Mouse (Mus musculus) embryonic facial prominence, embryonic 14.5 days (tissue): Measurements from ENCODE around the gene Map4k4. TPM values are rescaled to one million over a fixed set of nuclear protein-coding genes. Genes with fewer than 3 reads are reported as not detected.

Source experiments
- ATAC-seq: fragments of 200-750 bp; cut with Nextera tagmentation; 2 replicates; pipeline ENCODE4 v1.8.0; 2017; ENCODE audit warnings: low read depth, moderate number of reproducible peaks, moderate TSS enrichment
- DNase-seq: peaks from one replicate; pipeline ENCODE4 v3.0.0-alpha.2; 2015; ENCODE audit warnings: low spot score
- H3K27ac ChIP-seq: fragments of 300-500 bp; sonication (generic); replicated peaks from 2 replicates; pipeline ENCODE4 v1.5.1; 2014; ENCODE audit warnings: low read depth, mild to moderate bottlenecking, low read length, moderate library complexity
- H3K27me3 ChIP-seq: fragments of 300-500 bp; sonication (generic); replicated peaks from 2 replicates; pipeline ENCODE4 v1.6.1; 2014; ENCODE audit warnings: low read length; ENCODE audit not compliant: control insufficient read depth, insufficient read depth
- H3K36me3 ChIP-seq: fragments of 300-500 bp; sonication (generic); 2 replicates; pipeline ENCODE4 v1.6.1; 2014; ENCODE audit warnings: low read length, mixed read lengths; ENCODE audit not compliant: control insufficient read depth, insufficient read depth
- H3K4me1 ChIP-seq: fragments of 300-500 bp; sonication (generic); 2 replicates; pipeline ENCODE4 v1.6.1; 2014; ENCODE audit warnings: antibody characterized with exemption, low read length; ENCODE audit not compliant: control insufficient read depth, insufficient read depth
- H3K4me2 ChIP-seq: fragments of 300-500 bp; sonication (generic); 2 replicates; pipeline ENCODE4 v1.6.1; 2014; ENCODE audit warnings: low read depth, mild to moderate bottlenecking, low read length, moderate library complexity, mixed read lengths
- H3K4me3 ChIP-seq: fragments of 300-500 bp; sonication (generic); 2 replicates; pipeline ENCODE4 v1.5.1; 2014; ENCODE audit warnings: low read depth, mild to moderate bottlenecking, low read length
- H3K9ac ChIP-seq: fragments of 300-500 bp; sonication (generic); 2 replicates; pipeline ENCODE4 v1.6.1; 2014; ENCODE audit warnings: low read depth, mild to moderate bottlenecking, low read length, moderate library complexity, mixed read lengths
- H3K9me3 ChIP-seq: fragments of 300-500 bp; sonication (generic); 2 replicates; pipeline ENCODE4 v1.6.1; 2016; ENCODE audit warnings: low read length; ENCODE audit not compliant: control insufficient read depth
- WGBS: fragments of 180-500 bp; shearing (Covaris S2); extraction: QIAGEN DNeasy Blood & Tissue Kit; methylation state at CpG from one replicate; pipeline ENCODE4 v1.1.7; 2014; 5-methylcytosine and 5-hydroxymethylcytosine counted together
- polyA plus RNA-seq: library from polyadenylated mRNA; unstranded; fragments of >200 nt; fragmentation: Nextera tagmentation; extraction: Ambion mirVana; gene quantifications from 2 replicates; pipeline ENCODE4 v1.2.1, GENCODE M21; 2014

Gene Map4k4
- polyA plus RNA-seq, 1 experiment from 2014 or later: 27.8 TPM

DNA sequence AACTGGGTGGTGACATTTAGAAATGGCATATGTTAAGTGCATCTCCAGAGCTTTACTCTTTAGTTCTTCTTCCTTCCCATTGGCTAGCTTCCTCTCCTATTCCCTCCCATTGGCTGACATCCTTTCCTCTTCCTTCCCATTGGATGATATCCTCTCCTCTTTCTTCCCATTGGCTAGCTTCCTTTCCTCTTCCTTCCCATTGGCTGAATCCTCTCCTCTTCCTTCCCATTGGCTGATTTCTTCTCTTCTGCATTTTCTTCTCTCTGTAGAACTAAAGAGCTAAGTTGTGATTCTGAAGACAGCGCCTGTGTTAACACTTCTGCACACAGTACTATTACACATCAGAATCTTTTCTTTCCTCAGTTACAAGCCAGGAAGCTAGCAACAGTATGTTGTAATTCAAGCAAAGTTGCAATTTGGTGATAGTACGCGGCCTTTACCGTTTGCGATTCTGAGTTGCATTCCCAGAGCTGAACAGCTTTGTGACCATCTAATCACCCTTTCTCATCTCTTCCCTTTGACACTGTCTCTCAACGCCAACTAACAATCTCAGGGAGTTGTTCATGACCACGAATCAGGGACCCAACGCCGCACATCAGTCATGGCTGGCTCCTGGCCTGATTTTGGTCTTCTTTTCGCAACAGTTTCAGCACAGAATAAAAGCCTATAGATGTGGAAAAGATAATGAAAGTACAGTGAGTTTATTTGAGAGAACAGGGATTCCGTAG lies 7.4 kb upstream of the Map4k4 start:
- Histone ChIP-seq H3K4me3 (no peak overlapping the region), H3K9me3 (no peaks in the 10 kb centered on the region), H3K4me1 (no peaks in the 10 kb centered on the region), H3K36me3 (no peaks in the 10 kb centered on the region), H3K4me2 (no peak overlapping the region), H3K27ac (no peak overlapping the region), H3K27me3 (no peaks in the 10 kb centered on the region), H3K9ac (no peak overlapping the region)
- ATAC-seq (no peak), DNase-seq (no peak)
- WGBS: 92% methylated on average over 11 of the region's 11 CpGs

DNA sequence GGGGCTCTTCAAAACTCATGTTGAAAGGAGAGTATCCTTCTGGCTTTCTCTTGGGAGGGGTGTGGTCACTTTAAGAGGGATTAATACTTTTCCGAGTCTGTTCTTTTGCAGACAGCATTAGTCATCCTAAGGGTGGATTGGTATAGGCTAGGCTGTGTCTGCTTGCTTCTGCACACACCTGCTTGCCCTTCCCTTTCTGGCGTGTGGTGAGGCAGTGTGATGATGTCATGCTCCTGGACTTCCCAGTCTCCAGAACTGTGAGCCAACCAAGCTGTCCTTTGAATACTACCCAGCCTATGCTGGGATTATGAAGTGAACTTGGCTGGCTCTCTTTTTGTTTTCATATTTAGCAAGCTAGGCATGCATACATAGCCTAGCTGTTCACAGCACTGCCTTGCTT lies 5.6 kb upstream of the Map4k4 start:
- H3K9ac ChIP-seq: no peak overlapping the region
- H3K4me1 ChIP-seq: peaks cover 5% of the 10 kb centered on the region; the same call in 1 of the 2 replicates
- no peak overlapping the region for H3K4me3 ChIP-seq
- ATAC-seq (peak; percentile 69), DNase-seq (no peak)
- H3K9me3 ChIP-seq: no peaks in the 10 kb centered on the region
- no peaks in the 10 kb centered on the region for H3K27me3 ChIP-seq
- H3K36me3 ChIP-seq: no peaks in the 10 kb centered on the region
- H3K27ac ChIP-seq: no peak overlapping the region
- no peak overlapping the region for H3K4me2 ChIP-seq
- WGBS: 28% methylated on average over 2 of the region's 2 CpGs

- Histone ChIP-seq H3K27ac (no peak overlapping the region), H3K36me3 (no peaks in the 10 kb centered on the region), H3K4me3 (no peak overlapping the region), H3K27me3 (no peaks in the 10 kb centered on the region), H3K9ac (no peak overlapping the region), H3K4me2 (no peak overlapping the region), H3K9me3 (no peaks in the 10 kb centered on the region), H3K4me1 (peaks cover 7% of the 10 kb centered on the region; the same call in 1 of the 2 replicates)
- WGBS: 50% methylated on average over 2 of the region's 2 CpGs
- ATAC-seq: no peak
- no peak for DNase-seq
These were observed 5.2 kb upstream of the Map4k4 start for GRCm38 (mm10) chr1:39895506-39895905.

- Histone ChIP-seq H3K27ac (no peak overlapping the region), H3K27me3 (no peaks in the 10 kb centered on the region), H3K4me3 (no peak overlapping the region), H3K4me2 (no peak overlapping the region), H3K4me1 (peaks cover 7% of the 10 kb centered on the region; the same call in 1 of the 2 replicates), H3K9me3 (no peaks in the 10 kb centered on the region), H3K36me3 (no peaks in the 10 kb centered on the region), H3K9ac (no peak overlapping the region)
- WGBS: 40% methylated on average over 2 of the region's 2 CpGs
- no peak for ATAC-seq
- peak; percentile 52 for DNase-seq
These were observed 4.1 kb upstream of the Map4k4 start for GRCm38 (mm10) chr1:39896581-39896980.

- 74% methylated on average over 4 of the region's 4 CpGs for WGBS
- Histone ChIP-seq H3K9ac (no peak overlapping the region), H3K27ac (no peak overlapping the region), H3K4me3 (no peak overlapping the region), H3K4me1 (peaks cover 15% of the 10 kb centered on the region), H3K9me3 (no peaks in the 10 kb centered on the region), H3K4me2 (no peak overlapping the region), H3K36me3 (peaks cover 2% of the 10 kb centered on the region; the same call in 1 of the 2 replicates), H3K27me3 (no peaks in the 10 kb centered on the region)
- no peak for DNase-seq
- no peak for ATAC-seq
These were observed 2.0 kb upstream of the Map4k4 start for GRCm38 (mm10) chr1:39898686-39899085.

GRCm38 (mm10) chr1:39901063-39901811 lies 524 bp downstream of the Map4k4 start:
- 2% methylated on average over 24 of the region's 75 CpGs for WGBS
- peak; percentile 30 for ATAC-seq

GRCm38 (mm10) chr1:39901851-39902703 lies 1.4 kb downstream of the Map4k4 start:
- peaks cover 44% of the 10 kb centered on the region for H3K4me1 ChIP-seq
- peaks cover 14% of the 10 kb centered on the region; the same call in 1 of the 2 replicates for H3K36me3 ChIP-seq
- WGBS: 2% methylated on average over 26 of the region's 26 CpGs
- H3K9me3 ChIP-seq: no peaks in the 10 kb centered on the region
- DNase-seq (peak; percentile 67), ATAC-seq (no peak)
- H3K4me3 ChIP-seq: peak overlapping the region; percentile 100
- H3K9ac ChIP-seq: peak overlapping the region; percentile 100
- H3K27me3 ChIP-seq: no peaks in the 10 kb centered on the region
- H3K4me2 ChIP-seq: peak overlapping the region; percentile 75
- H3K27ac ChIP-seq: peak overlapping the region; percentile 98

More at GRCm38 (mm10) chr1:39901063-39901811, 524 bp downstream of the Map4k4 start:
- DNase-seq: peak; percentile 61
- H3K27me3 ChIP-seq: no peaks in the 10 kb centered on the region
- H3K36me3 ChIP-seq: peaks cover 13% of the 10 kb centered on the region; the same call in 1 of the 2 replicates
- peak overlapping the region; percentile 100 for H3K4me3 ChIP-seq
- peaks cover 39% of the 10 kb centered on the region for H3K4me1 ChIP-seq
- peak overlapping the region; percentile 98 for H3K27ac ChIP-seq
- H3K4me2 ChIP-seq: peak overlapping the region; percentile 75
- H3K9me3 ChIP-seq: no peaks in the 10 kb centered on the region
- peak overlapping the region; percentile 100 for H3K9ac ChIP-seq

DNA sequence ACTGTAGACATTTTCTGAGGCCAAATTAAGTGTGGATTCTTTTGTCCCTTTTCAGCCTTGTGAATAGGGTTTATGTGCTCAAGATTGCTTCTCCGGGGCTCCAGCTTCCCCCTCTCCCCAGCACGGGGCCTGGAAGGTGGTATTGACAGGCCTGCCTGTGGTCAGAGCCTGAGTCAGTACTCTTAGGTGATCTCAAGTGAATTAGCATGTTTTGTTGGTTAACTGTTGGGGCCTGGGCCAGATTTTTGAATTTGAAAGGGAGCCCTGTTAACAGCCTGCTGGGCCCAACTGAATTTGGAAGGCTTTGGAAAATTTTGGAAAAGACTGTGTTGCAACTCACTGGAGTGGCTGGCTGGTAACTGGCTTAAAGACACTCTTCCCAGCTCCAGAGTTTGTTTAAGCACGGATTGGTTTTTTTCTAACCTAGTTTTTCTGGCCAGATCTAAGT lies 2.0 kb downstream of the Map4k4 start:
- Histone ChIP-seq H3K36me3 (peaks cover 21% of the 10 kb centered on the region; the same call in 1 of the 2 replicates), H3K9ac (peak overlapping the region; percentile 100), H3K4me2 (peak overlapping the region; percentile 75), H3K27me3 (no peaks in the 10 kb centered on the region), H3K27ac (peak overlapping the region; percentile 98), H3K4me3 (peak overlapping the region; percentile 100), H3K9me3 (no peaks in the 10 kb centered on the region), H3K4me1 (peaks cover 50% of the 10 kb centered on the region)
- no peak for ATAC-seq
- peak; percentile 67 for DNase-seq
- 0% methylated on average over 3 of the region's 3 CpGs for WGBS
